Mouse (Mus musculus) C2C12 (cell line): Measurements from ENCODE around the gene Crb1. TPM values are rescaled to one million over a fixed set of nuclear protein-coding genes. Genes with fewer than 3 reads are reported as not detected.

Experiments used
- H3K27me3 ChIP-seq: one replicate; pipeline ENCODE4 v1.6.1; 2011; ENCODE audit not compliant: control insufficient read depth, insufficient read depth, insufficient read length
- H3K36me3 ChIP-seq: one replicate; pipeline ENCODE4 v1.6.1; 2011; ENCODE audit not compliant: control insufficient read depth, insufficient read depth
- H3K4me3 ChIP-seq: one replicate; pipeline ENCODE4 v1.5.1; 2011; ENCODE audit warnings: mild to moderate bottlenecking, control low read depth; ENCODE audit not compliant: poor library complexity, insufficient read depth, severe bottlenecking
- H3K79me2 ChIP-seq: one replicate; pipeline ENCODE4 v1.6.1; 2011; ENCODE audit not compliant: control insufficient read depth, insufficient read depth
- H3K79me3 ChIP-seq: one replicate; pipeline ENCODE4 v1.6.1; 2011; ENCODE audit warnings: low read depth, control low read depth
- H3ac ChIP-seq: one replicate; pipeline ENCODE3; 2011; ENCODE audit warnings: low read depth; ENCODE audit not compliant: control insufficient read depth, insufficient read length
- CEBPB ChIP-seq: IDR thresholded peaks from one replicate; pipeline ENCODE4 v1.6.1; 2011; ENCODE audit warnings: low read depth, mild to moderate bottlenecking, control low read depth, moderate library complexity
- CTCF ChIP-seq: IDR thresholded peaks from one replicate; pipeline ENCODE4 v1.5.1; 2011; ENCODE audit not compliant: control insufficient read depth, insufficient read depth, insufficient read length
- FOSL1 ChIP-seq: IDR thresholded peaks from one replicate; pipeline ENCODE4 v1.8.0; 2011; ENCODE audit warnings: mild to moderate bottlenecking, low read length; ENCODE audit not compliant: poor library complexity, insufficient read depth, severe bottlenecking
- MAX ChIP-seq: IDR thresholded peaks from one replicate; pipeline ENCODE4 v1.6.1; 2011; ENCODE audit warnings: mild to moderate bottlenecking, control low read depth
- MYOD1 ChIP-seq: IDR thresholded peaks from one replicate; pipeline ENCODE4 v1.6.1; 2011; ENCODE audit warnings: low read depth; ENCODE audit not compliant: control insufficient read depth, insufficient read length
- MYOG ChIP-seq: IDR thresholded peaks from one replicate; pipeline ENCODE4 v1.6.1; 2011; ENCODE audit not compliant: control insufficient read depth, insufficient read length; ENCODE audit errors: extremely low read depth
- USF1 ChIP-seq: IDR thresholded peaks from one replicate; pipeline ENCODE4 v1.6.1; 2011; ENCODE audit warnings: low read depth, mild to moderate bottlenecking, control low read depth, moderate library complexity
- polyA plus RNA-seq: library from polyadenylated mRNA; unstranded; fragments of >200 nt; fragmentation: generic; extraction: Trizol; gene quantifications from one replicate; pipeline ENCODE4 v1.2.1, GENCODE M21; 2012; ENCODE audit warnings: missing spikeins

Crb1 gene
- polyA plus RNA-seq, 1 experiment: not detected

- Histone ChIP-seq H3K36me3 (no peaks in the 10 kb centered on the region), H3K27me3 (no peaks in the 10 kb centered on the region), H3K4me3 (no peak overlapping the region), H3K79me3 (no peaks in the 10 kb centered on the region), H3K79me2 (no peaks in the 10 kb centered on the region), H3ac (no peak overlapping the region)
- TF ChIP-seq USF1 (no peak), MAX (no peak), FOSL1 (no peak), MYOD1 (no peak), MYOG (no peak), CTCF (no peak), CEBPB (no peak)
Observed at GRCm38 (mm10) chr1:139153006-139153405, 223.9 kb downstream of the Crb1 start.

Other genes with a start within 250 kb of the Crb1 start
- gene Zbtb41, start 45.2 kb upstream of the Crb1 start, polyA plus RNA-seq: 2.9 TPM
- 4.3 TPM for gene Aspm, start 77.7 kb upstream of the Crb1 start, polyA plus RNA-seq
- gene F13b, start 124.6 kb upstream of the Crb1 start, polyA plus RNA-seq: not detected
- gene Cfhr1, start 183.2 kb upstream of the Crb1 start, polyA plus RNA-seq: not detected